In genomic region chr5:144387851-144388250, GRCm38 (mm10) we compare ENCODE assay signal across 9 mouse cellular contexts. TPM values are rescaled to one million over a fixed set of nuclear protein-coding genes. Genes with fewer than 3 reads are reported as not detected.
DNase-seq lines count a peak whose midpoint lies in the region; ATAC-seq and TF ChIP-seq lines count a peak whose summit lies in the region.
"Had no signal": no experiment of that assay in that cellular context is flagged by ENCODE, and none has a peak within 500 bp of the region (broad histone marks: within the 10 kb centered on the region; RNA-seq: fewer than 3 reads in every experiment).

No protein-coding gene starts in this region.

- no peaks in the 10 kb centered on the region for H3K4me1 ChIP-seq in hindbrain, embryonic 11.5 days (replicated peaks; ENCODE audit: control insufficient read depth, insufficient read depth, low read length)
- H3K4me1 ChIP-seq in midbrain, embryonic 13.5 days (replicated peaks): no peaks in the 10 kb centered on the region
- no peaks in the 10 kb centered on the region for H3K4me1 ChIP-seq in stomach, embryonic 14.5 days (ENCODE audit: control insufficient read depth, insufficient read depth, low read length)
- H3K4me1 ChIP-seq: limb, embryonic 12.5 days had no signal

- no peaks in the 10 kb centered on the region for H3K27me3 ChIP-seq in hindbrain, embryonic 11.5 days (ENCODE audit: control insufficient read depth, insufficient read depth, low read length)
- H3K27me3 ChIP-seq in midbrain, embryonic 13.5 days: no peaks in the 10 kb centered on the region
- no peaks in the 10 kb centered on the region for H3K27me3 ChIP-seq in stomach, embryonic 14.5 days (ENCODE audit: control insufficient read depth, insufficient read depth, low read length)
- H3K27me3 ChIP-seq: limb, embryonic 12.5 days had no signal

- H3K9me3 ChIP-seq in hindbrain, embryonic 11.5 days (ENCODE audit: control insufficient read depth, low read length): no peaks in the 10 kb centered on the region
- no peaks in the 10 kb centered on the region for H3K9me3 ChIP-seq in midbrain, embryonic 13.5 days
- peaks cover 4% of the 10 kb centered on the region; the same call in 1 of the 2 replicates for H3K9me3 ChIP-seq in stomach, embryonic 14.5 days (ENCODE audit: control insufficient read depth, low read depth, low read length)

- no peak overlapping the region for H3K4me2 ChIP-seq in hindbrain, embryonic 11.5 days (replicated peaks; ENCODE audit: low read depth, low read length)
- H3K4me2 ChIP-seq in midbrain, embryonic 13.5 days (replicated peaks): no peak overlapping the region
- no peak overlapping the region for H3K4me2 ChIP-seq in stomach, embryonic 14.5 days (replicated peaks; ENCODE audit: low read depth, low read length)
- H3K4me2 ChIP-seq: limb, embryonic 12.5 days had no signal

- H3K4me3 ChIP-seq in hindbrain, embryonic 11.5 days (ENCODE audit: low read depth, low read length): no peak overlapping the region
- H3K4me3 ChIP-seq in left cerebral cortex, adult 2 months: no peak overlapping the region
- H3K4me3 ChIP-seq in midbrain, embryonic 13.5 days (replicated peaks): no peak overlapping the region
- H3K4me3 ChIP-seq in stomach, embryonic 14.5 days (ENCODE audit: low read depth, low read length): no peak overlapping the region
- H3K4me3 ChIP-seq: limb, embryonic 12.5 days had no signal

- intact Hi-C loops in heart, postnatal 36 days (cut with DNase I): loop anchor here (1.0 to 2.0 kb wide), 2 partner anchors 339 to 346 kb away; no protein-coding TSS in a partner anchor
- intact Hi-C loops in heart, postnatal 25 days (cut with DNase I): loop anchor here (2.0 kb wide), 2 partner anchors 339 to 347 kb away; no protein-coding TSS in a partner anchor
- intact Hi-C loops in left cerebral cortex, adult 2 months (cut with DNase I): loop anchor here (1.0 to 5.0 kb wide), 4 partner anchors 164 to 346 kb away; no protein-coding TSS in a partner anchor

- H3K36me3 ChIP-seq in hindbrain, embryonic 11.5 days (ENCODE audit: control insufficient read depth, insufficient read depth, low read length): no peaks in the 10 kb centered on the region
- H3K36me3 ChIP-seq in midbrain, embryonic 13.5 days: no peaks in the 10 kb centered on the region
- no peaks in the 10 kb centered on the region for H3K36me3 ChIP-seq in stomach, embryonic 14.5 days (ENCODE audit: control insufficient read depth, insufficient read depth, low read length)
- H3K36me3 ChIP-seq: limb, embryonic 12.5 days had no signal

- TF ChIP-seq CTCF in left cerebral cortex, adult 2 months (IDR thresholded peaks at IDR 0.05): peak; percentile 73

- no peak for ATAC-seq in hindbrain, embryonic 11.5 days (ENCODE audit: low FRiP score)
- ATAC-seq in midbrain, embryonic 13.5 days: 0 out of 2 replicates have a peak, but pooled peaks have one; percentile 37
- 0 out of 2 replicates have a peak, but pooled peaks have one; percentile 42 for ATAC-seq in stomach, embryonic 14.5 days (ENCODE audit: insufficient number of reproducible peaks, insufficient read depth, low FRiP score, low read depth)

- WGBS in hindbrain, embryonic 11.5 days: 14% methylated on average over 6 of the region's 6 CpGs
- WGBS in midbrain, embryonic 13.5 days: 11% methylated on average over 6 of the region's 6 CpGs
- 7% methylated on average over 6 of the region's 6 CpGs for WGBS in stomach, embryonic 14.5 days

- no peak overlapping the region for H3K27ac ChIP-seq in hindbrain, embryonic 11.5 days (ENCODE audit: low read depth, low read length)
- no peak overlapping the region for H3K27ac ChIP-seq in left cerebral cortex, adult 2 months
- H3K27ac ChIP-seq in midbrain, embryonic 13.5 days: no peak overlapping the region
- no peak overlapping the region for H3K27ac ChIP-seq in stomach, embryonic 14.5 days (ENCODE audit: low read length)
- H3K27ac ChIP-seq: limb, embryonic 12.5 days had no signal

- peak; percentile 37 to 42 for DNase-seq in heart, postnatal 36 days
- no peak for DNase-seq in heart, postnatal 25 days (ENCODE audit: low spot score)
- DNase-seq in adrenal gland, adult 18-20 months (ENCODE audit: low spot score in 2 of 2): peak; percentile 37 to 56
- DNase-seq in embryo, embryonic 10 days (ENCODE audit: low spot score): peak; percentile 56
- DNase-seq in hindbrain, embryonic 11.5 days (ENCODE audit: low spot score): peak; percentile 81
- peak; percentile 57 to 68 for DNase-seq in left cerebral cortex, adult 2 months (ENCODE audit: extremely low spot score in 1 of 2, low spot score in 2 of 2)

- H3K9ac ChIP-seq in hindbrain, embryonic 11.5 days (ENCODE audit: low read depth, low read length): no peak overlapping the region
- no peak overlapping the region for H3K9ac ChIP-seq in midbrain, embryonic 13.5 days (replicated peaks)
- H3K9ac ChIP-seq in stomach, embryonic 14.5 days (replicated peaks; ENCODE audit: low read depth, low read length): no peak overlapping the region
- H3K9ac ChIP-seq: limb, embryonic 12.5 days had no signal

RNA-seq across cellular contexts. Expression of gene Baiap2l1, which starts 29.9 kb away (rescaled TPM):
- 1 to 10 TPM; 5.1 to 7.0 TPM for total RNA-seq in heart, postnatal 36 days (2021)
- total RNA-seq in heart, postnatal 25 days (2021): 1 to 10 TPM; 5.6 to 5.7 TPM
- total RNA-seq in adrenal gland, adult 18-20 months (2021): 10 to 100 TPM in 1 of 2 experiments, 1 to 10 TPM in 1; 8.9 to 20.1 TPM
- 3.2 and 3.3 TPM in 2 replicates for polyA plus RNA-seq in hindbrain, embryonic 11.5 days (2014; fragmentation: Nextera tagmentation; extraction: Ambion mirVana)
- total RNA-seq in left cerebral cortex, adult 2 months (2021): under 1 TPM; 0.35 to 0.41 TPM
- 1.5 and 1.7 TPM in 2 replicates for polyA plus RNA-seq in midbrain, embryonic 13.5 days (2015; fragmentation: Nextera tagmentation; extraction: Ambion mirVana)
- polyA plus RNA-seq in stomach, embryonic 14.5 days (2014; fragmentation: Nextera tagmentation; extraction: Ambion mirVana): 14.3 and 16.1 TPM in 2 replicates

Comparison
In these comparisons a context has a peak if more than half of its experiments do, and no peak if none do; other contexts are left out.
1. RNA of gene Baiap2l1, which starts 29.9 kb away (total RNA-seq): 8.9 to 20.1 TPM in adrenal gland, adult 18-20 months, 5.1 to 7.0 TPM in heart, postnatal 36 days and 5.6 to 5.7 TPM in heart, postnatal 25 days; 0.35 to 0.41 TPM in left cerebral cortex, adult 2 months; every median in the first group is over 4 times any median in the second.